Mouse (Mus musculus) urinary bladder, postnatal 14 days (tissue): Measurements from ENCODE around the gene Serpinb7.

Experiments
- DNase-seq: peaks from one replicate; pipeline ENCODE4 v3.0.0; 2021; ENCODE audit warnings: low spot score

The Serpinb7 gene

DNA sequence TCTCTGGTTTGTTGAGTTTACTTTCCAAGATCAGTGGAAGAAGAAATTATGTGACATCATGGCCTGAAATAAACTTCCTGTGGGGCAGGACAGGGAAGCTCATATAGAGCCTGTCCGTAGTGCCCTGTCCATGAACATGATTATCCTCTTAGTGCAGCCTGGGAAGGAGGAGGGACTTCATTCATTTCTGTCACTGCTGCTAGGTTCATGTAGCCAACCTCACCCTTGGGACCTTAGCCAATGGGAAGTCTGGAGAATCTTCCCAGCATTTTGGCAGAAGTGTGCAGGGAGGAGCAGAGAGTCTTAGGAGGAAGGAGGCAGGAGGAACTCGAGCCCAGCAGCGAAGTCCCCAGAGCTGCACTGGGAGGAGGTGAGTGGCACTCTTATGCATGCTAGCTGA, at the start of gene Serpinb7:
Gene Serpinb7 (plus strand): TSS at position 301 of the 400 bp plus-strand sequence.
- no peak for DNase-seq

DNA sequence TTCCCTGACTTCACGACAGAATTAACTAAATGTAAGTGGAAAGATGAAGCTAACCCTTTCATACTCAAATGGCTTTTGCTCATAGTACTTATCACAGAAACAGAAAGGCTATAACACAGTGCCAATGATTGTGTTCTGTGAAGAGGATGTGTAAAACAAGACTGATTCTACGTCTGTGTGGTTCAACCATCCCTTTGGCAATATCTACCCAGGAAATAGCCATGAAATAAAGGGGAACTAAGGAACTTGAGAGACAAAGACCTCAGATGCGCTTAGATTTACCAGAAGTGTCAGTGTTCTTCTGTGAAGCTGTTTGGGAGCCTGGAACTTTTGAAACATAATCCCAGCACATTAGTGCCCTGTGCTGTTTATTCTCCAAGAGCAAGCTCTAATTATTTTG, 49.1 kb upstream of the Serpinb7 start:
- DNase-seq, result no peak

DNA sequence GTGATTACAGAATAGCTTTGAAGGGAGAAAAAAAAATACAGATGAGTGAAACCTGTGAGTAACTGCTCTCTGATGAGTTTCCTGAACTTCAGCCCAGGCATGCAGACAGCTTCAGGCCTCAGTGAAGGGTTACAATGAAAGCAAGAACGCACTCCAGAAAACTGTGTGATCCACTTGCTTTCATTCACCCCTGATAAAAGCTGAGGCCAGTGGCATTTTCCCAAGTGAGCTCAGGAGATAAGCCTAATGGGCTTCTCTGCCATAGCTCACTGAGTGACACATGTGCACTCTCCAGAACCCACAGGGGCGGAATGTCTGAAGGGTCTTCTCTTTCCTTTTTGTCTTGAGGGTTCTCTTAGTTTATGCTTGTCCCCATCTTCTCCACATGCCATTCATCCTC, 48.3 kb upstream of the Serpinb7 start:
- DNase-seq, result no peak

DNA sequence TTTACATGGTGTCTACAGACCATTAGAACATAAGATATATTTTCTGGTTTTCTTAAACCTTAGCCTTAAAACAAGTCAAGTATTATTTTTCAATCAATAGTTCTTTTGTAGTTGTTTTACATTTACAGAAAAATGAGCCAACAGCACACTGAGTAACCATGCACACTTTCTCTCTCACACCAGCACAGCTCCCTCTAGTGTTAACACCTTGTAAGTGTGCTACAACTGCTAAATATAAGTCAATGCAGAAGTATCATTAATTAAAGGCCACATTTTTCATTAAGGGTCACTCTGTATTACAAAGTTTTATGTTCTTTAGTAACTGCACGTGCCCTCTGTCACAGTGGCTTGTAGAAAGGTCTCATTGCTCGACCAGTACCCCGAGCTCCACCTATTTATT, 46.4 kb upstream of the Serpinb7 start:
- DNase-seq, result no peak

DNA sequence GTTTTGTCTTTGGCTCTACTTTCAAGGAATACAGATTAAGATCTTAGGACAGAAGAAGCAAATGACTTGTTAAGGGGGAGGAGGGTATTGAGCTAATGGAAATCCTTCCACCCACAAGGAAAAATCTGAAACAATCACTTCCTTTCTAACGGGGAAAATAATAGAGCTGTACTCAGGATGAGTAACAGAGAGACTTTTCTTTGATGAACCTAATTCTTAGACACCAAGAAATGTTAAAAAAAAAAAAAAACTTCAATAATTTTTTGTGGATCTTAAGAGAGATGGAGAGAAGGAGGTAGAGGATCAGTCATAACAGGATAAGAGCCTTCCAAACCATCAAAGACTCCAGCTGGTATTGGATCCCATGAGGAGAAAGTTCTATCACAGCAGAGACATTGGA, 38.6 kb upstream of the Serpinb7 start, which contains the start of gene Serpinb11:
Gene Serpinb11 (plus strand): TSS at position 301 of the 400 bp plus-strand sequence.
- no peak for DNase-seq

DNA sequence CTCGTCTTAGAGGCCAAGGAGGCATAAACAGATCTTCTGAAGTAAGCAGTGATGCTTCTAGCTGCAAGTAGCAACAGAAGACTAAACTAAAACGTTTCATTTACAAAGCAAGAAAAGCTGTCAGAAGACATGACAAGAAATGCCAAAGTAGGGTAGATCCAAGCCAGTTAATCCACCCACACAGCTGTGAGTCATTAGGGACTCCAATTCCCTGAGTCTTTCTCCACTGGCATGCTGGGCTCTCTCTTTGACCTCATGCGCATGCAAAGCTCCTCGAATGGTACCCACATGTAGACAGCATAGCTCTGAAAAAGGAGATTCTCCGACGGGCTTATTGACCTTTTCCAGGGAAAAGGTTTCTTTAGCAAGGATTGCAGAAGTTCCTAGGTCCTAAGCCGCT, 33.5 kb upstream of the Serpinb7 start:
- DNase-seq, result no peak

DNA sequence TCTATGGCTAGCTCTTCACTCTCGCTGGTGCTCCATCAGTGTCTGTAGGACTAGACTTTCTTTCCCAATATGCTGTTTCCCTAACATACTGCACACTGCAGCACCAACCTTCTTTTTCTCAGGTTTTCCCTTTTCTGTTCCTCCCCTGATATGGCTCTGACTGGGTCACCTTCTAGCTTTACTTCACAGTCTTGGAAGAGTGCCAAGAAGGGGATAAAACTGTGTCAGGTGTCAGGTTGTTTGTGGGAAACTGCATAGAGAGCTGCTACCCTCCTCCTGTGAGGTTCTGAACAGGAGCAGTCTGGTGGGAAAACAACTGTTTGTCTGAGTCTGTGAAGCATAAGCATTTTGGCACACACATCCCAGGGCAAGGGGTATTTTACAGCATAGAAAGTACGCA, 30.5 kb upstream of the Serpinb7 start:
- no peak for DNase-seq

DNA sequence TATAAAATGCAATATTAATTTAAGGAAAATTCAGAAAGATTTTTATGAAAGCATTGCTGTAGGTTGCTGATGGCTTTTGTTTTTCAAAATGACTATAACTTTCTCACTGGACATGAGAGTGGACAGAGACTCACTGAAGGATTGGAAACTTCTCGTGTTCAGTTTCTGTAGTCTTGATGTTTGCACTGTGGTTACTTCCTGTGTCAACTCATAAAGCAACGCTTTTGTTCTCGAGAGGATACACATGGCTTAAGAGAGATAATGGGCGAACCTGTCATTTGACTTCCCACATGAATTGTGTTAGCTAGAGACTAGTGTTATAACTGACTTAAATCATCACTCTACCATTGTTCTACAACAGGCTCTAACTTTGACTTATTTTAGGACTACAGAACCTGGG, 22.5 kb upstream of the Serpinb7 start:
- DNase-seq, result no peak

DNA sequence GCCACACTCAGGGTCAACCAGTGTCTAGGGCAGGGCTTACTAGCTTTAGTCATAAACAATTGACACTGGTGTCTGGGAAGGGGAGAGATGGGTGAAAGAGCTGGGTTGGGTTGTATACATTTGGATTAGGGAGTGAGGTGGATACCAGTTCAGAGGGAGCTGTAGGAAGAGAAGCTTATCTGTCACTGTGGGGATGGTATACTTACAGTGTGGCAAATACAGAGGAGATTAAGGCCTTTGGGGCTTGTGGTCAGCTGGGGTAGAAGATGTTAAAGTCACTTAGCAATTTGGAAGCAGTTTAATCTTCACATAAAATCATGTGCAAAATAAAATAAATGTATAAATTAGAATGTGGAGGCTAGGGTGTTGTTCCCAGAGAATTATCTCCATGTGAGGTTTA, 21.1 kb upstream of the Serpinb7 start:
- DNase-seq, result no peak

DNA sequence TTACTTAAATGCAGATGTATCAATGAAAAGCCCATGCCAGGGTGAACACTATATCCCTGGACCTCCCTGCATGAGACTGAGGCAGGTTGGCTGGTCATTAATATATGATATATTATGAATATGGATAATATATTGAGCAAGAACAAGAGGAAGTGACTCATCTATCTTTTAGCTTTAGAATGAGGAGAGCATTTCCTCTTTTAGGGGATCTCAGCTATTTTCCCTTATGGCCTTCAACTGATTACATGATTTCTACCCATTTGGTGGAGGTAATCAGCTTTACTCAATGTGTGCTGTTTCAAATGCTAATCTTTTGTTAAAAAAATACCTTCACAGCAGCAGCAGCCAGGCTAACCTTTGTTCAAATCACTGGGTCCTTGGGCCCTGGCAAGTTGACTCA, 18.0 kb upstream of the Serpinb7 start:
- DNase-seq, result no peak

DNA sequence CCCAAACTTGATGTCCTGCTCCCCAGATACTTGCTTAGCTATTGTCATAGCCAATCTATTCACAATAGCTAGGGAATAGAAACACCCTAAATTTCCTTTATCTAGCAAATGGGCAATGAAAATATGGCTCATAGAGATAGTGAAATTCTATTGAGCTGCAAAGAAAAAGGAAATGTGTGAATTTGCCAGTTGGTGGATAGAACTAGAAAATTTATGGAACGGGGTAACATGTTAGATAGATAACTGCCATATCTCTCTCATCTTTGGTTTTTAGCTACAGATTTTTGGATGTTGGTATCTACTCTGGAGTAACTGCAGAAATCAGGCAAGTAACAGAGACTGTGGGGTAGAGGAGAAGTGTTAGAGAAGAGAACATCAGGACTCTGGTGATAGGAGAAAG, 17.1 kb upstream of the Serpinb7 start:
- no peak for DNase-seq

DNA sequence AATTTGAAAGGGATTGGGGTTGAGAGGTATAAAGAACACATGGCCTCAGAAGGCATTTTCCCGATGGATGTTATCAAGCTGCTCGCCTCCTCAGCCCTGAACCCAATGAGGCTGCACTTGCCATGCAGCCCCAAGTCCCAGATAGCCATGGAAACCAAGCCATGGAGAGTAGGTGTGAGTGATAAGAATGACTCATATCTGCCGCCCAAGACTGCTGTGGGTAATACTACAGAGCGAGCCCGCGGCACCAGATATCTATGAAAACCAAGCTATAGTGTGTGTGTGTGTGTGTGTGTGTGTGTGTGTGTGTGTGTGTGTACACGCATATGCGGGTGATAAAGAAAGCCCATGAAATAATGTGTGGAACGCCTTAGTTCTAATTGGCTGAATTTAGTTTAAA, 14.9 kb upstream of the Serpinb7 start:
- no peak for DNase-seq

DNA sequence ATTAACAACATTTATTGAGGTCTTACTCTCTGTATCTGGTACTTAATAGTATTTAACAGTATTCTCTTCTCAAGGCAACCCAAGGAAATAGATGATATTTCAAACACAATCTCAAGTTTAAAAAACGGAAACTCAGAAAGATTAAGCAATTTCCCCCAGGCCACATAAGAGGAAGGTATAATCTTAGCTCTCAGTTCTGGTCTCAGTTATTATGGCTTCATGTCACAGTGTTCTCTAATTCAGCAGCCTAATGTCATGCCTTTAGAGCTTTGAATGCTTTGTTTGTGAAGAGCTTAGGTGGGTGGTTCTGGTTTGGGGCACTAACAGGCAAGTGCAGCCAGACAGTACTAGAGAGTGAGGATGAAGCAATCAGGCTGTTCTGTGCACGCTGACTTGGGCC, 9.7 kb upstream of the Serpinb7 start:
- no peak for DNase-seq

DNA sequence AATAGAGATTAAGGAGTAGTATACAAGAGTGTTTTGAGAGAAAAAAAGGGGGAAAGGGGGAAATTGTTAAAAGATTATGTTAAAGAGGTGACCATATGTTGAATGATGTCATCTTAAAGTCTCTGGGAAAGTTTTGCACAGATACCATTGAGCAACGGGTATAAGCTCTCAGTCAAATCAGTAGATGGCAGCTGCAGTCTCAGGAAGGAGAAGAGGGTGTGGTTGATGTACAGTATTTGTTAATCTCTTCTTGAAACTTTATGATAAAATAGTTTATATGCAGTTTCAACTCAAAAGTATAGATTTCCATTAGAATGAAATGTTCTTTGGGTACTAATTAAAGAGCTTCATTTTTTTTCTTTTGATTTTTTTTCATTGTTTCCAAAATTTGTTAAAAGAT, 2.0 kb upstream of the Serpinb7 start:
- no peak for DNase-seq

DNA sequence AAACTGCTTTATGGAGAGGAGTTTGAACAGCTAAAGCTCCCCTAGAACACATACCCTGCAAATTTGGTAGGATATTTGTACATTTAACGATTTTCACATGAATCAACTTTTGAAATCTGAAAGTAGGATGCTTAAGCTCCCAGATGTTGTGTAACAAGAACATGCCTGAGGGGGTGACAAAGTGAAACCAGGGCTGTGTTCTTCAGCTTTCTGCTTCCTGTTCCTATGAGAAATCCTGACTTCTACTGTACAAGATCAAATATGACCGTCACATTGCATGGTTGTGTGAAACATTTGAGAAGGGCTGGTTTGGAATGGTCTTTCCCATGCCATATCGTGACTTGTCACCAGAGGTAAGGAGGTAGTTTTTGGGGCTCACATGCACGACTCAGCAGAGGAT, 2.6 kb downstream of the Serpinb7 start:
- no peak for DNase-seq

DNA sequence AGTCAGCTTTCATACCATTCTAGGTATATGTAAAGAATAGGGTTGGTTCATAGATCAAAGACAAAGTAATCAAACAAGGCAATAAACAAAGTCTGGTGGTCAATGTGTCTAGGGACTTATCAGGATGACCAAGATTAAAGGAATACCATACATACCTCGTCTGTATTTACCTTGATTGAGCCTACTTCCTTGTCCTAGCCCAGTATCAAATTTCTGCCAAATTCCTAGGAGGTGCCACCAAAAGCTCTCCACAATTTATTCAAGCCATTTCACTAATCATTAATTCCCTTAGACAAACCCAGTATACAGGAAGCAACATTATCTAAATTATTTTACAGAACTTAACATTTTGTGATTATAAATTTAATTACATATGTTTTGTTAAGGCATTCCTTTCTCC, 15.2 kb downstream of the Serpinb7 start:
- DNase-seq, result no peak

DNA sequence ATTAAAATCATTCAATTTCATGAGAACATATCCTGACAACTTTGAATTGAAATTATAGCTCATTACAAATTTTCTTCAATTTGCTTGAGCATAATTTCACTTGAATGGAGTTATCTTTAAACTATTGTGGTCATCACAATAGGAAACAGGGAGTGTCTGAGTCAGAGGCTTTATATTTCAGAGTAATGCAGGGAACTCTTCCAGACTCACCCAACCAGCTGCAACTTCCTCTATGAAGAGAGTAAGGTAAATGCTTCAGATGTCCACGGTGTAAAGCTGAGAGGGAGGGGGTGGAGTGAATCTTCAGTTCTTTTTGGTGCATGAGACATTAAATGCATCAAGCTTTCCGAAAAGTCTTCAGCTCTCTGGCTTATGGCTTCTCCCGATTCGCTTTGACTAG, 23.0 kb downstream of the Serpinb7 start:
- no peak for DNase-seq

DNA sequence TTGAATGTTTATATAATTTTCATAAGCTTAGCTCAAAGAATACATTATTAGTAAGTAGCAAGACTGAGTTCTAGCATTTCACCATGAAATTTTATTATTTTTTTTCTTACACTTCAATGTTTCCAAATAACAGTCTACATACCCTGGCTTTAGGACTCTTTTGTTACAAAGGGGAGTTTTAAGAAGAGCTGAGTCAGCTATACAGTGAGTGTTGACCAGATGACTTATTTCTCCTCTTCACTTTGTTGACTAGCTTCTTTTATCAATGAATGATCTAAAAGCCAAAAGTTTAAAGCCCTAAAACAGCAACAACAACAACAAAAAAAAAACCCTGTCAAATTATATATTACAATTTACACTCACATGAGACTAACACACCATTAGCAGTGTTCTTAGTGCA, 31.8 kb downstream of the Serpinb7 start:
- DNase-seq, result no peak

DNA sequence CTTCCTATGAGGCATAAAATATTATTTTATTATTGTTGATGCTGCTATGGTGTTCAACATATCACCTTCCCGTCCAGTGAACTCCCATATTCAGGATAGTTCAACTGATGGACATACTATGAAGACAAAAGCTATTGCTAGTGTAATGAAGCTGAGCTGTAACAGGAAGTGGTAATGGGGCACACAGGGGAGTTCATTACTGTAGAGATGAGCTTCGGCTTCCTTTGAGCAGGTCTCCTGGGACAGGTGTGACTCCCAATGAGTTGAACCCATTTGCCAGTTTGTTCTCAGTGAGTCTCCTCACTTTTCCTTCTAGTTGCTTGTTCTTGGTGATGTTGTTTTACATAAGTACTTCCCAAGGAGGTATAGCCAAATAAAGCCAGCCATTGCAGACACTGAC, 36.1 kb downstream of the Serpinb7 start:
- no peak for DNase-seq

DNA sequence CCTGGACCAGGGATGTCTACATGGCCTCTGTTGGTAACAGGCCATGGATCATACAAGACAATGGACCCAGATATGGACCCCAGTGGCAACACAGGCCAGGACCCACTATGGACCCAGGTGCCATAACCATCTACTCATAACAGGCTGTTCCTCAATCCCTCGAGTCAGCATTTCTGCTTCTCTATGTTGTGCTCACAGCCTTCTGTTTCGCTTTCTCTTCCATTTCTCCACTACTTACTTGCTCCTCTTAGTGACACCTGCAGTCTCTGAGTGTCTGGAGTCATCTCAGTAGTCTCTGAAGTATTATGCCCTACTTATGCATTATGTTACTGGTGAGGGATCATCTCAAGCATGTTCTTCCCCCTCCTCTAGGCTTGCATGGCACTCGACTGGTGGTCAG, 40.0 kb downstream of the Serpinb7 start:
- no peak for DNase-seq

DNA sequence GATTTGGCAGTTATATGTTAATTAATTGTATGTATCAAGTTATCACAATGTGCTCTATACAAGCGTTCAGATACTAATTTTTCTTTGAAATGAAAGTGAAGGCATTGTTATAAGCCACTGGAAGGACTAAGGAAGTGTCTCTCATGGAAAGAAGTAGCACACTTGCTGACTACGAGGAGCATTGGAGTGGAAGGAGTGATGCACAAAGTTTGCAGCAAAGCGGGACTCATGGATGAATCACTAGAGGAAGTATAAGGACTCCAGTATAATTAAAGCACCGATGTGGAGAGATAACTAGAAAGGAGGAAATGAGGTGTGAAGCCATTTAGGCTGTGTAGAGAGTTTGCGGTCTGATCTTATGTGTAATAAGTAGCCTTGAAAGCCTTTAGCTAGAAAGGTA, 45.9 kb downstream of the Serpinb7 start:
- DNase-seq, result no peak

DNA sequence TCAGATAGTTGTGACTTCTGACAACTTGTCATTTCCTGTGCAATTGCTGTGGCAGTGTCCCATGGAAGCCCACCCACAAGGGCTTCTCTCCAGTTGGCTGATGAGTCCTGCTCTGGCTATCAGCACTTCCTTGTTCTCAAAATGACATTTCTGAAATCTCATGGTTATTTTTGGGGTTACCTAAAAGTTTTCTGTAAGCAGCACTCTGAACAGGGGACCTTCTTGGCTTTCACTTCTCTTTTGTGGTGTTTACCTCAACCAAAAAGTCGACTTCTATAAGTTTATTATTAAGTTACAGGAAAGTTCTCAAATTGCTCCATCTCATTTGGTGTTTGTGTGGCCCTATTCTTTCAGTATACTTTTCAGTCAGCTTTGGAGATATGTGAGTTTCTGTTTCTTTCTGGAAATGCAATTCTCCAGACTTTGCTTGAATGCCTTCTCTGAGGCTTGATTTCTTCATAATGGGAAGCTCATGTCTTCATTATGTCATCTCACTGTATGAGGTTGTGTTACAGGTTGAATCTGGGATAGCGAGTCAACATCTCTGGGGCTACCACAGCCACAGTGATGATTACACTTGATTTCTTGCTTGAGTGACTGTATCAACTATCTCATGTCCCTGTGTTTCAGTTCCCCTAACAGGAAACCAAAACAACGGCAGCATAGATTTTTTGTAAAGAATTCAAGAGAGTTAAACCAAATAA, 47.9 kb downstream of the Serpinb7 start:
- no peak for DNase-seq

DNA sequence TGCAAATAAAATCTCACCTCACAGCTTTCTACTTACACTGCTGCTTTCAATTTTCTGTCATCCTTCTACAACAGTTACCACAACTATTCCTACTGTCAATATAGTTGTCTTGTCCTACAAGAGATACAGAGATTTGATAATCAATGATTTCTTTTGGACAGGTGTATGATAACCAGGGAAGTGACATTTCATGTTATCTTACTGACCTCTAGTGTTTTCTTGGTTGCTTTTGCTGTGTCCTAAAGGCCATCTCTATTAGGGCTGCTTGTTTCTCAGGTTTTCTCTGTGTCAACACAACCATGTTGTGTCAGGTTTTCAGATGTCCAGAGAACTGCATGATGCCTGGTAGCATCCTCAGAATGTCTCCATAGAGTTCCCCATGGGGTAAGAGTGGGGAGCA, 80.5 kb downstream of the Serpinb7 start:
- DNase-seq, result no peak

DNA sequence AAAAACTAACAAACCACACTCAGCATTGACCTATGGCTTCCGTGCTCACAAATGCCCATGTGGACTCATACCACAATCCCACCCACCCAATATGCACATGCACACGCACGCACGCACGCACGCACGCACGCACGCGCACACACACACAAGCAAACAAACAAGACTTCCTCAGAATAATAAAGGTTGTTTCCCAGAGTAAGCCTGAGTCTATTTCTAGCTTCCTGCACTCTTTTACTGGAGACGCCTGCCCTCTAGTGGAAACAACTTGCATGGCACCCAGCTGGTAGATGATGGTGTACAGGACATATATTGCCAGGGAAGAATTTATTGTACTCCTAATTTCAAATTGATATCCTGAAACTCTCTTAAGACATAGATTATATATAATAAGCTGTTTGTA, 82.0 kb downstream of the Serpinb7 start:
- DNase-seq, result peak; percentile 76

DNA sequence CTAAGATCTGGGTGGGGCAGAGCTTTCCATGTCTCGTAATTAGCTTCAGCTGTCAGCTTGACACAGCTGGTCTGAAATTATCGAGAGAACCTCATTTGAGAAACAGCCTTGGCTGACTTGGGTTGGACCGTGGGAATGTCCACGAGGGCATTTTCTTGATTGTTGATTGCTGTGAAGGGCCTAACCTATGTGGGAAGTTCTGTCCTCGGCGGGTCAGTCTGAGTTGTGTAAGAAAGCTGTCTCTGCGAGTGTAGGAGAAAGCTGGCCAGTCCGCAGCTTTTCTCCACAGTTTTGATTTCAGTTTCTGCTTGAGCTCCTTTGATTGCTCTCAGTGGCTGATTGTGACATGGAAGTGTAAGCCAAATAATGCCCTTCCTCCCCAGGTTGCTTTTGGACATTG, 90.1 kb downstream of the Serpinb7 start:
- no peak for DNase-seq
